Mouse (Mus musculus) liver, embryonic 14.5 days (tissue): ENCODE results near the gene Pcdh9. TPM values are rescaled to one million over a fixed set of nuclear protein-coding genes. Genes with fewer than 3 reads are reported as not detected.

ENCODE experiments used
- ATAC-seq: fragments of 200-750 bp; cut with Nextera tagmentation; 2 replicates; pipeline ENCODE4 v1.8.0; 2017; ENCODE audit warnings: moderate number of reproducible peaks, mild to moderate bottlenecking, moderate library complexity; ENCODE audit not compliant: insufficient read depth
- DNase-seq, 3 experiments: peaks; one replicate each; pipeline ENCODE4 v3.0.0-alpha.2; 2012 to 2013; ENCODE audit warnings: low read depth in 3 of 3, low spot score in 3 of 3
- H3K27ac ChIP-seq: fragments of 300-500 bp; sonication (generic); 2 replicates; pipeline ENCODE4 v1.5.1; 2014; ENCODE audit warnings: moderate library complexity, mild to moderate bottlenecking, control low read depth, inconsistent platforms
- H3K27me3 ChIP-seq: fragments of 300-500 bp; sonication (generic); 2 replicates; pipeline ENCODE4 v1.6.1; 2014; ENCODE audit warnings: mild to moderate bottlenecking, low read length, moderate library complexity; ENCODE audit not compliant: control insufficient read depth, insufficient read depth
- H3K36me3 ChIP-seq: fragments of 300-500 bp; sonication (generic); replicated peaks from 2 replicates; pipeline ENCODE4 v1.6.1; 2014; ENCODE audit warnings: low read depth; ENCODE audit not compliant: control insufficient read depth, insufficient read depth
- H3K4me1 ChIP-seq, 2 experiments: fragments of 200-500 bp in 1 of 2; fragments of 300-500 bp in 1 of 2; sonication (generic) in 1 of 2; replicated peaks; 2 replicates each; pipeline ENCODE4 v1.6.1; 2012 to 2014; ENCODE audit warnings: antibody characterized with exemption in 1 of 2, inconsistent platforms in 1 of 2, low read length in 1 of 2; ENCODE audit not compliant: control insufficient read depth in 2 of 2, insufficient read depth in 2 of 2
- H3K4me2 ChIP-seq: fragments of 300-500 bp; sonication (generic); 2 replicates; pipeline ENCODE4 v1.6.1; 2014; ENCODE audit warnings: low read depth, mild to moderate bottlenecking, control low read depth, moderate library complexity
- H3K4me3 ChIP-seq, 2 experiments: fragments of 200-500 bp in 1 of 2; fragments of 300-500 bp in 1 of 2; sonication (generic) in 1 of 2; 2 replicates each; pipeline ENCODE4 v1.5.1; 2012 to 2014; ENCODE audit warnings: low read depth in 2 of 2, low read length in 2 of 2, mild to moderate bottlenecking in 2 of 2, control low read depth in 1 of 2, inconsistent platforms in 1 of 2, moderate library complexity in 1 of 2; ENCODE audit not compliant: insufficient read depth in 1 of 2
- H3K9ac ChIP-seq: fragments of 300-500 bp; sonication (generic); replicated peaks from 2 replicates; pipeline ENCODE4 v1.6.1; 2014; ENCODE audit warnings: mild to moderate bottlenecking, control low read depth, moderate library complexity
- H3K9me3 ChIP-seq: fragments of 300-500 bp; sonication (generic); 2 replicates; pipeline ENCODE4 v1.6.1; 2016; ENCODE audit warnings: low read length, mixed read lengths; ENCODE audit not compliant: control insufficient read depth
- CTCF ChIP-seq: IDR thresholded peaks from 2 replicates; pipeline ENCODE4 v1.5.1; 2016; ENCODE audit warnings: antibody characterized with exemption, low read depth, control low read depth
- EP300 ChIP-seq: IDR thresholded peaks from 2 replicates; pipeline ENCODE4 v1.6.1; 2016; ENCODE audit warnings: antibody characterized with exemption, low read depth
- WGBS: fragments of 180-500 bp; shearing (Covaris S2); extraction: QIAGEN DNeasy Blood & Tissue Kit; methylation state at CpG from one replicate; pipeline ENCODE4 v1.1.7; 2014; ENCODE audit not compliant: insufficient replicate concordance; 5-methylcytosine and 5-hydroxymethylcytosine counted together
- polyA plus RNA-seq, 2 experiments: library from polyadenylated mRNA; depleted of rRNA in 1 of 2; stranded (reverse) in 1 of 2; unstranded in 1 of 2; fragments of >200 nt; fragmentation: Nextera tagmentation in 1 of 2; extraction: Ambion mirVana in 1 of 2; gene quantifications; 2 replicates each; pipeline versions ENCODE4 v1.2.1 to v1.2.3; 2012 to 2014

Gene Pcdh9
- polyA plus RNA-seq, 2 experiments, result 0.06 to 0.23 TPM

- Histone ChIP-seq H3K4me3 (no peak overlapping the region), H3K4me2 (no peak overlapping the region), H3K36me3 (no peaks in the 10 kb centered on the region), H3K4me1 (no peaks in the 10 kb centered on the region), H3K9ac (no peak overlapping the region), H3K9me3 (no peaks in the 10 kb centered on the region), H3K27me3 (no peaks in the 10 kb centered on the region), H3K27ac (no peak overlapping the region)
- 58% methylated on average over 1 of the region's 1 CpGs for WGBS
- no peak for ATAC-seq
- no peak for TF ChIP-seq EP300
- no peak for TF ChIP-seq CTCF
- no peak for DNase-seq
Measured at GRCm38 (mm10) chr14:93846091-93846677, 44.3 kb downstream of the Pcdh9 start.

- Histone ChIP-seq H3K36me3 (no peaks in the 10 kb centered on the region), H3K9ac (no peak overlapping the region), H3K4me3 (no peak overlapping the region), H3K27me3 (no peaks in the 10 kb centered on the region), H3K9me3 (no peaks in the 10 kb centered on the region), H3K4me1 (no peaks in the 10 kb centered on the region), H3K4me2 (no peak overlapping the region), H3K27ac (no peak overlapping the region)
- 73% methylated on average over 3 of the region's 3 CpGs for WGBS
- DNase-seq (no peak), ATAC-seq (no peak)
- TF ChIP-seq EP300 (no peak), CTCF (no peak)
Measured at GRCm38 (mm10) chr14:93842686-93843288, 47.7 kb downstream of the Pcdh9 start.

- Histone ChIP-seq H3K4me1 (no peaks in the 10 kb centered on the region), H3K4me3 (no peak overlapping the region), H3K9me3 (no peaks in the 10 kb centered on the region), H3K4me2 (no peak overlapping the region), H3K27me3 (no peaks in the 10 kb centered on the region), H3K27ac (no peak overlapping the region), H3K9ac (no peak overlapping the region), H3K36me3 (no peaks in the 10 kb centered on the region)
- ATAC-seq (no peak), DNase-seq (no peak)
- no peak for TF ChIP-seq EP300
- no peak for TF ChIP-seq CTCF
- WGBS, result 51% methylated on average over 6 of the region's 6 CpGs
Measured at GRCm38 (mm10) chr14:93832511-93832910, 58.0 kb downstream of the Pcdh9 start.

GRCm38 (mm10) chr14:93827159-93827558, 63.3 kb downstream of the Pcdh9 start:
- H3K4me3 ChIP-seq, result no peak overlapping the region
- ATAC-seq (no peak), DNase-seq (no peak)
- no peaks in the 10 kb centered on the region for H3K4me1 ChIP-seq
- no peaks in the 10 kb centered on the region for H3K27me3 ChIP-seq
- no peak overlapping the region for H3K27ac ChIP-seq
- 48% methylated on average over 6 of the region's 6 CpGs for WGBS
- TF ChIP-seq CTCF (no peak), EP300 (no peak)
- H3K4me2 ChIP-seq, result no peak overlapping the region
- H3K9ac ChIP-seq, result no peak overlapping the region
- no peaks in the 10 kb centered on the region for H3K36me3 ChIP-seq
- H3K9me3 ChIP-seq, result no peaks in the 10 kb centered on the region

- H3K36me3 ChIP-seq, result no peaks in the 10 kb centered on the region
- H3K27ac ChIP-seq, result no peak overlapping the region
- ATAC-seq (no peak), DNase-seq (no peak)
- no peaks in the 10 kb centered on the region for H3K27me3 ChIP-seq
- 62% methylated on average over 6 of the region's 6 CpGs for WGBS
- H3K4me2 ChIP-seq, result no peak overlapping the region
- H3K4me1 ChIP-seq, result no peaks in the 10 kb centered on the region
- no peak overlapping the region for H3K9ac ChIP-seq
- H3K9me3 ChIP-seq, result no peaks in the 10 kb centered on the region
- TF ChIP-seq CTCF, result no peak
- no peak overlapping the region for H3K4me3 ChIP-seq
Measured at GRCm38 (mm10) chr14:93826042-93826462, 64.4 kb downstream of the Pcdh9 start.
